Mouse (Mus musculus) frontal cortex, postnatal 10 days (tissue): ENCODE data around the gene Gm12248.

Experiments
- DNase-seq, 2 experiments: peaks; one replicate each; pipeline ENCODE4 v3.0.0; 2022; ENCODE audit warnings: low spot score in 2 of 2, mixed read lengths in 1 of 2

Gene Gm12248

DNA sequence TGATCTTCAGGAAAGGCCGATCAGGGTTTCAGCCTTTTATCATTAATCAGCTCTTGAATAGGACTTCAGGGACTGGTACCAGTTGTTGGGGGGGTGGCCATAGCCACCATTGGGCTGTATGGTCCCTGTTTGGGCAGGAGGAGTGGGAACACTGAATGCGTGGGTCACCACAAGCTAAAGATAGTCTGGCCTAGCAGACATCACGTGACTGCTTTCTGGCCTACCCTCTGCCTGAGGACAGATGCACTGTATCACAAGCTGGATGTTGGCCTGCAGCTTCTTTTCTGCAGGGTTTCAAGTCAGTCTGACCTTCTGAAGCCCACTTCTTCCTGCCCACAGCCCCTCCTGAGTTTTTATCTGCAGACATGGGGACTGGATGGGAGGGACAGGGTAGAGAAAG, 59.3 kb downstream of the Gm12248 start:
- no peak for DNase-seq

DNA sequence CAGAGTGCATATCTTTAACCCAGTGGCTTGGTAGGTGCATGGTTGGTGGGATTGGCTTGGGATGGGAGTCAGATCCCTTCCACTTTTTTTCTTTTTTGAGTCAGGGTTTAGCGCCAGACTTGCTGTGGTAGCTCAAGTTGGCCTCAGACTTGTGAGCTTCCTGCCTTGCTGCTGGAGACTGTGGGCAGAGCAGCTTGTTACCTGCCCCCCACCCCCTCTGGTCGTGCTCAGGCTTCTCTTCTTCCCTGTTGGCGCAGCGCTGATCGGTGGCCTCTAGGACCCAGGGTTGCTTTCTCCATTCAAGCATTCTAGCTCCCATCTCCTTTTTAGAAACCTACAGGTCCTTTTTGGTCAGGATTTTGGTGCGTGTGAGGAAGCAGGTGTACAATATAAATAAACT, 61.8 kb downstream of the Gm12248 start:
- no peak for DNase-seq

DNA sequence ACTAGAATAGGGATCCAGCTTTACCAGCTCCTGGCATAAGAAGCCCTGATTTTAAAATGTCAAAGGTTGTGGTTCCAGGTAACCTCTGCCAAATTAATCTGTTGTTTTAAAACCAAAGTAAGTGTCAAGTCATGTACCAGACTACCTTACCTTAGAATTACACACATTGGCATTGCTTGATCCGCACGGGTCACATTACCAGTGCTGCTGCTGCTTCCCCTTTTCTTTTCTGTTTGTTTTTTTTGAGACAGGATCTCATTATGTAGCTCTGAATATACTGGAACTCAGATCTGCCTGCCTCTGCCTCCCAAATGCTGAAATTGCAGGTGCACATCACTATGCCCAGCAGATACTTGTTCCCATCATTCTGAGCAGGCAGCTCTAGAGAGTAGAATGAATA, 63.1 kb downstream of the Gm12248 start:
- DNase-seq, result no peak

DNA sequence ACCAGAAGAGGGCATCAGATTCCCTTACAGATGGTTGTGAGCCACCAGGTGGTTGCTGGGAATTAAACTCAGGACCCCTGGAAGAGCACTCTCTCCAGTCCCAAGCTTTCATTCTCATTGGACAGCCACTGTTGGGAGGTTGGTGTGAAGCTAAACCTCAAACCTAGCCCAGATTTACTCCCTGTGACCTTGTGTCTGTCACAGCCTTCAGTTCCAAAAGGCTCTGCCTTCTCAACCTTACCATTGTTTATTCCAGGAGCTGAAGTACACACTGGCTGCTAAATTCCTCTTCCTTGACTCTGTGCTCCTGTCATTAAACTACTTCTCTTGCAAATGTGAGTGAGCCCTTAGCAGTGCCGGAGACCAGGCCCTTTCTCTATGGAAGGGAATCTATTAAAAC, 64.0 kb downstream of the Gm12248 start:
- DNase-seq, result no peak

DNA sequence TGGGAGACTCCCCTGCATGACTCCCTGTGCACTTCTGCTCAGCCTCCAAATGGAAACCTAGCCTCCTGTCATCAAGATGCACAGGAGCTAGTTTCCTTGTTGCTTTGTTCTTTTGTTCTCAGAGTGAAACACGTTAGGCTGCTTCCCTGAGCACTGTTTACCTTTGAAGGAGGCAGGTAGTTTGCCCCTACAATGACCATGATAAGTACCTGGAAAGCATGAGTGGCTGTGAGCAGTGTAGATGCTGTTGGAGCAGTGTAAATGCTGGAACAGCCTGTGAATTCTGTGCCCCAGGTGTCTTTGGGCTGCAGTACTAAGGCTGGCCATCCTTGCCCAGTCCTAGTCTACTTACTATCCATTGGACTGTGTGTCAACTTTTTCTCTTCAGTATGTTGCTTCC, 66.1 kb downstream of the Gm12248 start:
- DNase-seq, result no peak

DNA sequence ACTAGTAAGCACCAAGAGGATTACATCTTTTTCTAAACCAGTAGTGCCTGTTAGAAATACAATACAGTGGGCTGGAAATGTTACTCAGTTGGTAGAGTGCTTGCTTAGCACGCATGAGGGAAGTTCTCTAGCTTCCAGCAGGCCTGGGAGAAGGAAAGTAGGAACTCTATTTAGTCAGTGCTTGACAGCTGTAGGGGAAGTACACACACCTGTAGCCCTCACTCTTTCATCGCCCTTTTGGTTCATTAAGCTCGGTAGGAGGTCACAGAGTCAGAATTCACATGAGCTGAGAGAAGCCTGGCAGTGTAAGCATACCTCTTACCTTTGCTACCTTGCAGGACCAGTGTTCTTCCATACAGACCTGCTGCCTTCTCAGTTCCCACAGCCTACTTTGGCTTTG, 66.6 kb downstream of the Gm12248 start:
- DNase-seq, result no peak

DNA sequence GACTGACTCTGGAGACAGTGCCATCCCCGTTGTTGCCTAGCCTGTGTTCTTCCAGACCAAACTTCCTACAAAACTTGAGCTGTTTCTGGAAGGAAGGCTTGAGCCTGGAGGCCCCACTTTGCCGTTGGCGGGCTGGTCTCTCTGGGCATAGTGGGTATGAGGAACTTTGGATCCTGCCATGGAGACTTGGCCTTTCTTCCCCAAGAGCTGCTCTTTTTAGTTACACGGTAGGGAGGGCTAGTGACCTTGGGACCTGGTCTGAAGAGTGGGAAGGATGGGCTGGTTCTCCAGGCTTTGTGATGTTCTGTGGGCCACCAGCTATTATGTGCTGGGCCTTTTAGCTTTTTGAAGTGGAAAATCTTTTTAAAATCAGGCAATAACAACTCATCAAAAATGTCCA, 67.1 kb downstream of the Gm12248 start:
- no peak for DNase-seq

DNA sequence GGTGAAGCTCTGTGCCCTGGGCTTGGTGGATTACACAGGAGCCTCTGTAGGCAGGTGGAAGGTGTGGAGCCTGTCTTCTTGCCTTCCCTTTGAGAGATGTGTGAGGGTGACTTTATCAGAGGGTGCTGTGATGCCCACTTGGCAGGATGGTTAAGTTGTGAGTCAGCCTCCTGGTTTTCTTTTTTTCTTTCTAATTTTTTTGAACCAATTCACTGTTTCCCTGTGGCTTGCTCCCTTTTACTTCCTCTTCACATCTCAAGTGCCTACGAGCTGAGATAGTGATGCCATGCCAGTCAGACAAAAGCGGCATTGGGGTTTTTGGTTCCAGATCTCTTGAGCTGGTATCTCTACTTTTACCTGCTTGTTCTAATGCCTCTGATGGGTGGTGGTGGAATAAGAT, 68.3 kb downstream of the Gm12248 start:
- no peak for DNase-seq

DNA sequence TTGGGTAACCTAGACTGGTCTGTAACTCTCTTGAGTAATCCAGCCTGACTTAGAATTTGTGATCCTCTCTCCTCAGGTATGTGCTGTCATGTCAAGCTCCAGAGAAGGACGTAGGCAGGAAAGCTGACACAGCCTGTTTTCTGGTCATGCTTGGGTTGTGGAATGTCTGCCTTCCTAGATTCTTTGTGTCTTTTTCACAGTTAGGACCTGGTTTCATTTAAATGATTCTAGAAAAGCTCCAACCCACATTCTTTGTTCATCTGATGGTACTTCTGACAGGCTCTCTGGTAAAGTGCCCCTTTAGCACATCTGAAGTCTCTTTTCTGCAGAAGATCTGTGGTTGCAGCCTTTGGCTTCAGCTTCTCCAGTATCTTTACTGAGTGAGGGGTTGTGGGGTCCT, 68.7 kb downstream of the Gm12248 start:
- no peak for DNase-seq

DNA sequence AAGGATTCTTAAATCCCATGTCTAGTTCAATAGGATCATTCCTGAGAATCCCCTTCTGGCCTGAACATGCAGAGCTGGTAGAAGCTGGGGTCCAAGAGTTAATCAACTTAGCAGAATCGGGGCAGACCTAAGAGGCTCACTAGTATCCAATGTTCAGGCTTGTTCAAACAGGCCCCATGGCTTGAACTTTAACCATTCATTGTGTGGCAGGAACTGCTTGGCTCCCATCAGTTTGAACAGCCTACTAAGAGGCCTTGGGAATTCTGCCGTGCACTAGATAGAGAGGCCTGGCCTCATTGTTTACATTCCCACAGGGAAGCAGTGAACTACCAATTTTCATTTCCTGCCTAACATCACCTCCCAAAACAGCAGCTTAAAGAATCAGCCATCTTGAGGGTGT, 71.3 kb downstream of the Gm12248 start:
- DNase-seq, result no peak

DNA sequence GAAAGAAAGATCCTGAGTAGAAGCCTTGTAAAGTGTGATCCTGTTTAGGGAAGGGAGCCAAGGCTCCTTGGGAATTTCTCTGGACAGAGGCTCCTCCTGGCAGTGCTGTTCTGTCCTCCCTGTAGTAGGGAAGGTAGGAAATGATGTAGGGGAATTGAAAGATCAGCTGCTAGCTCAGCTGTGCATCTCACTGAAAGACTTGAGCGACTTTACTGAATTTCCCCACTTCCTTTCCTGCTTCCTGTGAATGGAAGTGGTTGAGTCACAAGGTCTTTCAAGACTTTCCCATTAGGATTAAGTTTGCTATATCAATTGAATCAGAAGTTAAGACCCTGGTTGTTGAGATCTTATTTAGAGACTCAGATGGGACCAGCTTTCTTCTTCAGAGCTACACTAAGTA, 71.8 kb downstream of the Gm12248 start:
- DNase-seq, result no peak

DNA sequence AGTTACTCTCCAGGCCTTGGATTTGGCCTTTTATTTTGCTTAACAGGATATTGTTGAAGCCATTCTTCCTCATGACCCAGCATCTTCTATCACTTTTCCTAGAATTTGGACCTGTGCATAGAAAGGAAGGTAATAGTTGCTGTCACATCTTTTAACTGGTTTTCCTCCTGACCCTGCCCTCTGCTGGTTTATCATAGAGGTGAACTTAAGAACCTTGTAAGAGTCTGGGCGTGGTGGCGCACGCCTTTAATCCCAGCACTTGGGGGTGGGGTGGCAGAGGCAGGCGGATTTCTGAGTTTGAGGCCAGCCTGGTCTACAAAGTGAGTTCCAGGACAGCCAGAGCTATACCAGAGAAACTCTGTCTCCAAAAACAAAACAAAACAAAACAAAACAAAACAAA, 74.2 kb downstream of the Gm12248 start:
- no peak for DNase-seq

DNA sequence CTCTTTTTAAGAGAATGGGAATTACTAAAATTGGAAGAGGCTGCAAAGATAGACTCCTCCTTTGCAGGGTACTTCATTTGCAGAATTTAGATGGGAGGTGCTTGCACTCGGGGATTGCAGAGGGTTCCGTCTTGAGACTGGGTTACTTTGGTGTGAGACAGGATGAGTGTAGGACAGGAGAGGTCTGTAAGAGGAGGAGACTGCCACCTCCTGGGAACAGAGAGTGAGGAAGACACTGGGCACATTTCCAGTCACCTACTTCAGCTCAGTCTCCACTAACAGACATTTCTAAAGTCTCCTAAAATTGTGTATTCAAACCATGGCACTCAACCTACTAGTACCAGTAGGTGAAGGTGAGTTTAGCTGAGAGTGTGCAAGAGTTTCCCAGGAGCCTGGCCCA, 74.6 kb downstream of the Gm12248 start:
- no peak for DNase-seq

DNA sequence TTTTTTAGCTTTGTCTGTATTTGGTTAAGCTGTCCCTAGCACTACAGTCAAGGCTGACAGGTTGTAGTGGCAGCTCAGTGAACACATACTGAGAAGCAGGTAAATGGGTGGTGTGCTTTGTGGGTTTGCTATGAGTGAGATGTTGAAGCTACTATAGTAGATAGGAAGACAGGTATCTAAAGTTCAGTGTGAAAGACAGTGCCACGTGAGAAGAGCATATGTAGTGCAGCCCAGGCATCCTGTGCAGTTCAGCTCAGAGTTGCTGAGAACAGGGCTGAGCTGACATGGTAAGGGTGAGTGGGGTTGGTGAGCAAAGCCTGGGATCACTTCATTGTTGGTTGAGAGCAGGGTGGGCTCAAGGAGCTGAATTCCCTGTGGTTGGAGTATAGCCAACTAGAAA, 75.5 kb downstream of the Gm12248 start:
- DNase-seq, result no peak

DNA sequence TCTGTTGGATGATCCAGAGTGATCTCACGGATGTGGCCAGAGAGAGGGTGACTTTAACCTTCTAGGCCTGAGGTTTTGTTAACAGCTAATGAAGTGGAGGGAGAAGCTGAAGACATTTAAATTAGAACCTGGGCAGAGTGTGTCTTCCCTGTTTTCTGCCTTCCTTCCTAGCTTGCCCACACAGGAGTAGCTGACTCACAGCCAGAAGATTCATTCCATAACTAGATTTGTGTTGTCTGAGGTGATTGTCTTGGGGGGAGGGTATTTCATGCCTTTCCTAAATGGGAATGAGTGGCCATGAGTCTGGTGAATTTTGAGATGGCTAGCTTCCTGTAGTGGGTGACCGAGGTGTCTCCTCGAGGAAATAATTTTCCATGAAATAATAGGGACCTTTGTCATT, 76.6 kb downstream of the Gm12248 start:
- no peak for DNase-seq

DNA sequence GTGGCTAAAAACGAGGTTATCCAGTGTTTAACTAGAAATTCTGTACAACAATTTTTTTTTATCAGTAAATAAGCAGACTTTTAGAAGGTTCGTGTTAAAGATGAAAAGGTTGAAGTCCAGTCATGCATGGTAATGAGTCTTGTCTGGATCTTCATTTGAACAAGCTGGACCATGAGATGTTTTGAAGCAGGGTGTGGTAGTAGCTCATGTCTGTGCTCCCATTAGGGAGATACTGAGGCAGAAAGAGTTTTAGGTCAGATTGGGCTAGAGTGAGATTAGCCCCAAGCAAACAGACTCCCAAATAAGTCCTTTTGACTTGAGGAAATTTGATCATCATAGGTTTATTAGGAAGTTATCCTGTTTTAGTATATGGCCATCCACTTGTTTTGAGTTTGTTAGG, 77.6 kb downstream of the Gm12248 start:
- DNase-seq, result no peak

DNA sequence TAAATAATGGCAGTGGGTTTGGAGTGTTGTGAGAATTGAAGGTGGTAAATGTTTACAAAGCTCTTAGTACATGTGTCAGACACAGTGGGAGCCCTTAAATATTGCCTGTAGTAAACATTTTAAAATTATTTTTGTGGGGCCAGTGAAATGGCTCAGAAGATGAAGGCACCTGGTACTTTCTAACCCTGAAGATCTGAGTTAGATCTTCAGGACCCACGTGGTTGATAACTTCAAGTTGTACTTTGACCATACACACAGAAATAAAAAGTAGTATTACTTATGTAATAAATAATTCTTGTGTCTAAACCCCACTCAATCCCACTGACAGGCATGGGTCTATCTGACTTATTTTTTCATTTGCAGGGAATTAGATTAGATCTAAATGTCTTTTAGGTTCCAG, 78.3 kb downstream of the Gm12248 start:
- no peak for DNase-seq
